Mouse (Mus musculus): ENCODE results near the gene Csad. TPM values are rescaled to one million over a fixed set of nuclear protein-coding genes. Genes with fewer than 3 reads are reported as not detected.

Gene Csad
- polyA plus RNA-seq, 1 experiment from 2014 or later: 89.6 TPM

DNA sequence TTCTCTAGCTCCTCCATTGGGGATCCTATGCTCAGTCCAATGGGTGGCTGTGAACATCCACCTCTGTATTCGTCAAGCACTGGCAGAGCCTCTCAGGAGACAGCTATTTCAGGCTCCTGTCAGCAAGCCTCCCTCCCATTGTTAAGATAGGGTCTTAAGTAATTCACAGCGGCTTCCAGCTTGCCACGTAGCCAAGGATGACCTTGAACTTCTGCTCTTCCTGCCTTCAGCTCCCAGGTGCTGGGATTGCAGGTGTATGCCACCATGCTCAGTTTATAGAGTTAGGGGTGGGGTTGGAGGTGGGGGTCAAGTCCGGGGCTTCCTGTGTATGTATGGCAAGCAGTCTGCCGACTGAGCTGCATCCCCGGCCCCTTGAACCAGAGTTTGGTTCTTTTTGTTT lies 7.4 kb upstream of the Csad start:
- ATAC-seq (ENCODE audit: insufficient number of reproducible peaks, insufficient read depth, low FRiP score, low TSS enrichment, low read depth): no peak
- H3K36me3 ChIP-seq: peaks cover 94% of the 10 kb centered on the region
- WGBS: 88% methylated on average over 6 of the region's 6 CpGs

DNA sequence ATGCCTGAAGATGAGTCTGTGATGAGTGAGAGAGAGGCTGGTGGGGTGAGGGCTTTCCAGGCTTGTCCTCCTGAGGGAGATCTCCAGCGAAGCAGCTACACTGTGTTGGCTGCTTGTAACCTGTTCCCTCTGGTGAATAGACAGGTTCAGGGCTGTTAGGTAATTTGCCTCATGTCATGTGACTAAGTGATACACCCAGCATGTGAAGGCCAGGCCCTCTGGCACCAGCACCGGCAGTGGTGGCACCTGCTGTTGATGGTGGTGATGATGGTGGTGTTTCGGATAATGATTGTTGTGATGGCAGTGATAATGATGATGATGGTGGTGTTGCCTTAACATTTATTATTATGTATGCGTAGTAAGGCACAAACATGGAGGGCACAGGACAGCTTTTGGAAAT lies 6.3 kb upstream of the Csad start:
- Histone ChIP-seq H3K9ac (no peak overlapping the region), H3K27me3 (no peaks in the 10 kb centered on the region), H3K4me3 (no peak overlapping the region), H3K4me1 (peaks cover 19% of the 10 kb centered on the region), H3K4me2 (no peak overlapping the region), H3K36me3 (peaks cover 93% of the 10 kb centered on the region), H3K9me3 (no peaks in the 10 kb centered on the region), H3K27ac (no peak overlapping the region)
- 90% methylated on average over 4 of the region's 4 CpGs for WGBS
- ATAC-seq (ENCODE audit: insufficient number of reproducible peaks, insufficient read depth, low FRiP score, low TSS enrichment, low read depth): no peak

More for the DNA sequence above, 7.4 kb upstream of the Csad start:
- no peak overlapping the region for H3K4me2 ChIP-seq
- H3K27ac ChIP-seq: no peak overlapping the region
- H3K9ac ChIP-seq: no peak overlapping the region
- no peaks in the 10 kb centered on the region for H3K27me3 ChIP-seq
- H3K4me3 ChIP-seq: no peak overlapping the region
- H3K9me3 ChIP-seq: no peaks in the 10 kb centered on the region
- H3K4me1 ChIP-seq: peaks cover 10% of the 10 kb centered on the region

DNA sequence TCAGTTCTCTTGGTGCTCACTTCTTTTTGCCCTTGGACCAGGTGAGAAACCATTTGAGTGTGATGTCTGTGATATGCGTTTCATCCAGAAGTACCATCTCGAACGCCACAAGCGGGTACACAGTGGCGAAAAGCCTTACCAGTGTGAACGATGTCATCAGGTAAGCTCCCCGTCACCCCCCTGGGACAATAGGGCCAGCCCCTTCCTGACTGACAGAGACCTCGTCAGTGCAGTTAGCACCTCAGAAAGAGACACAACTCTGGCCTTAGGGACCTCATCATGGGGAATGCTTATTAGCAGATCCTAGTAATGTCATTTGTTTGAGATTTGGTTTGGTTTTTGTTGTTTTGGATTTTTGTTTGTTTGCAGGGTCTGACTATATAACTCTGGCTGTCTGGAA lies 4.6 kb upstream of the Csad start:
- no peaks in the 10 kb centered on the region for H3K9me3 ChIP-seq
- H3K27ac ChIP-seq: no peak overlapping the region
- H3K9ac ChIP-seq: no peak overlapping the region
- H3K27me3 ChIP-seq: no peaks in the 10 kb centered on the region
- H3K4me3 ChIP-seq: no peak overlapping the region
- peaks cover 86% of the 10 kb centered on the region for H3K36me3 ChIP-seq
- H3K4me2 ChIP-seq: no peak overlapping the region
- H3K4me1 ChIP-seq: peaks cover 32% of the 10 kb centered on the region
- WGBS: 91% methylated on average over 8 of the region's 8 CpGs
- ATAC-seq (ENCODE audit: insufficient number of reproducible peaks, insufficient read depth, low FRiP score, low TSS enrichment, low read depth): no peak

DNA sequence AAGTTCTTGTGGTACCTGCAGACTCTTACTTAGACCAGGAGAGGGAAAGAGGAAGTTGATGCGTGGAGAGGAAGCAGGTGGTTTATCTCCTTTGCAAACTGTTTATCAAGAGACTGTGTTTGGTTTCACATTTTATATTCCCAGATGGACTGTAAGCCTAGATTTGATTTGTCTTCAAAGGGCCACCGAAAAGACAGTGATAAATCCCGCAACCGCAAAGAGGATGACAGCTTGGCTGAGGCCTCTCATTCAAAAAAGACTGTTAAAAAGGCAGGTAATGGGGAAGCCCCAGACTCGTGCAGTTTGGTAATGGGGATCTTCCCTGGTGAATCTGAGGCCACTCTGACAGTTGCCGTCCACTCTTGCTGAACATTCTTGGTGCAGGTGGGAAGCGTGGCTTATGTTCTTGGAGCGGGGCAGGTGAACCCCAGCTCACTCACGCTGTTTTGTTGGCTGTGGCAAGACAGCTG lies 3.6 kb upstream of the Csad start:
- Histone ChIP-seq H3K27me3 (no peaks in the 10 kb centered on the region), H3K9ac (0 out of 2 replicates have a peak overlapping the region, but pooled peaks have one; percentile 17), H3K9me3 (no peaks in the 10 kb centered on the region), H3K4me3 (no peak overlapping the region), H3K4me2 (no peak overlapping the region), H3K27ac (no peak overlapping the region), H3K36me3 (peaks cover 76% of the 10 kb centered on the region), H3K4me1 (peaks cover 32% of the 10 kb centered on the region)
- WGBS: 90% methylated on average over 9 of the region's 9 CpGs
- no peak for ATAC-seq (ENCODE audit: insufficient number of reproducible peaks, insufficient read depth, low FRiP score, low TSS enrichment, low read depth)

DNA sequence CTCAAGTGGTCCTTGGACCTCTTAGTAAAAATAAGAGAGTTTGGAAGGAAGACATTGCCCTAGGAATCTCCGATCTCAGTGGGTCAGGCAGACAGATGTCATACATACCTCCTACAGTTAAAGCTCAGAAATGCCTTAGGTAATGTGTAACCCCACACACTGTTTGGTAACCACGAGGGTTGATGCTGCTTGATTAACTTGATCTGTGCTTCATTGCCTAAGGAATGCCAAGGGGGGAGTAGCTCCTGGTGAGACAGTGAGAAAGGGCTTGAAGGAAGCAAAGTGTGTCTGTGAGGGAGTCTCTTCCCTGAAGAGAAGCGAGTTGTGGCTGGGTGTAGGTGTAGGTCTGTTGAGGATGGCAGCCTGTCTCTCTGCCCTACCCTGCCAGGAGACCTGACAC lies 2.8 kb upstream of the Csad start:
- Histone ChIP-seq H3K4me3 (peak overlapping the region; percentile 3; the same call in 1 of the 2 replicates), H3K27me3 (no peaks in the 10 kb centered on the region), H3K36me3 (peaks cover 68% of the 10 kb centered on the region), H3K9ac (0 out of 2 replicates have a peak overlapping the region, but pooled peaks have one; percentile 17), H3K27ac (no peak overlapping the region), H3K4me1 (peaks cover 37% of the 10 kb centered on the region), H3K4me2 (peak overlapping the region; percentile 31; the same call in 1 of the 2 replicates), H3K9me3 (no peaks in the 10 kb centered on the region)
- no peak for ATAC-seq (ENCODE audit: insufficient number of reproducible peaks, insufficient read depth, low FRiP score, low TSS enrichment, low read depth)
- WGBS: 65% methylated on average over 3 of the region's 3 CpGs

DNA sequence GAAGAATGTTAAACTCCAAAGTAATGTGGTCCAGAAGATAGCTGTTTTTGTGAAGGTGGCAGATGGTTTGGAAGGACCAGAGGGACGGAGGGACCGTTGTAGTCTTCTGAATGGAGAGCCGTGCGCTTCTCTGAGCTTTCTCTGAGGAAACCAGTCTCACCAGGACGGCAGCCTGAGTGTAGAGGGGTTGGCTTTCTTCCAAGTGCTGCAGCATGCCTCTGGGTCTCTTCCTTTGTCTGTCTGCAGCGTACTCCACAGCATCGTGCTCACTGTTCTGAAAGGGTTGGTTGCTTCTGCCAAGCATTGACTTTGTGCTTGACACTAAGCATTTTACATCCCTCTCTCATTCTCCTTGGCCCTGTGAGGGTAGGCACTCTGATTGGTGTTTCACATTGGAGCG lies 1.3 kb upstream of the Csad start:
- Histone ChIP-seq H3K27ac (peak overlapping the region; percentile 100), H3K27me3 (no peaks in the 10 kb centered on the region), H3K9ac (peak overlapping the region; percentile 97), H3K9me3 (no peaks in the 10 kb centered on the region), H3K36me3 (peaks cover 54% of the 10 kb centered on the region), H3K4me2 (peak overlapping the region; percentile 80), H3K4me1 (peaks cover 39% of the 10 kb centered on the region), H3K4me3 (peak overlapping the region; percentile 78)
- WGBS: 35% methylated on average over 8 of the region's 8 CpGs
- no peak for ATAC-seq (ENCODE audit: insufficient number of reproducible peaks, insufficient read depth, low FRiP score, low TSS enrichment, low read depth)

DNA sequence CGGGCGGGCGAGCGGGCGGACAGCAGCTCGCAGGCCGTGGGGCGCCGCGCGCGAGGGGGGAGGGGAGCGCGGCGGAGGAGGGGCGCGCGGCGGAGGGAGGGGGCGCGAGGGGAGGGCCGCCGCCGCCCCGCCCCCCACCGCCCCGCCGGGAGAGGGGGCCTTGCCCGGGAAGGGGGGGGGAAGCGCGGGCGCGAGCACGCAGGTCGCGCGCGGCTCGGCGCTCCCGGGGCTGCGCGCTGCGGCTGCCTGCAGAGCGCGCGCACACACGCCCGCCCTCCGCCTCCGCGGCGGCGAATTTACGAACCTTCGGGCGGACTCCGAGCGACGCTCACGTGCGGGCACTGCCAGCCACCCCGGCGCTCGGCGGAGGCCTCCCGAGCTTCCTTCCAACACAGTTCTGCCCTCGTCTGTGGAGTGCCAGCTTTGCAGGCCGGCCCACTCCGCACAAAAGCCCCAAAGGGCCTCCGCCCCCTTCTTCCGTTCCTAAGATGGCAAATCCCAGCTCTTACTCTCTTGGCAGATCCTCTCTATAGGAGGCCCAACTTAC lies 616 bp downstream of the Csad start:
- Histone ChIP-seq H3K36me3 (peaks cover 48% of the 10 kb centered on the region), H3K4me2 (peak overlapping the region; percentile 80), H3K27me3 (no peaks in the 10 kb centered on the region), H3K9ac (peak overlapping the region; percentile 97), H3K4me1 (peaks cover 39% of the 10 kb centered on the region), H3K9me3 (no peaks in the 10 kb centered on the region), H3K4me3 (peak overlapping the region; percentile 78), H3K27ac (peak overlapping the region; percentile 100)
- peak; percentile 53 for ATAC-seq (ENCODE audit: insufficient number of reproducible peaks, insufficient read depth, low FRiP score, low TSS enrichment, low read depth)
- under 1% methylated on average over 20 of the region's 72 CpGs for WGBS

DNA sequence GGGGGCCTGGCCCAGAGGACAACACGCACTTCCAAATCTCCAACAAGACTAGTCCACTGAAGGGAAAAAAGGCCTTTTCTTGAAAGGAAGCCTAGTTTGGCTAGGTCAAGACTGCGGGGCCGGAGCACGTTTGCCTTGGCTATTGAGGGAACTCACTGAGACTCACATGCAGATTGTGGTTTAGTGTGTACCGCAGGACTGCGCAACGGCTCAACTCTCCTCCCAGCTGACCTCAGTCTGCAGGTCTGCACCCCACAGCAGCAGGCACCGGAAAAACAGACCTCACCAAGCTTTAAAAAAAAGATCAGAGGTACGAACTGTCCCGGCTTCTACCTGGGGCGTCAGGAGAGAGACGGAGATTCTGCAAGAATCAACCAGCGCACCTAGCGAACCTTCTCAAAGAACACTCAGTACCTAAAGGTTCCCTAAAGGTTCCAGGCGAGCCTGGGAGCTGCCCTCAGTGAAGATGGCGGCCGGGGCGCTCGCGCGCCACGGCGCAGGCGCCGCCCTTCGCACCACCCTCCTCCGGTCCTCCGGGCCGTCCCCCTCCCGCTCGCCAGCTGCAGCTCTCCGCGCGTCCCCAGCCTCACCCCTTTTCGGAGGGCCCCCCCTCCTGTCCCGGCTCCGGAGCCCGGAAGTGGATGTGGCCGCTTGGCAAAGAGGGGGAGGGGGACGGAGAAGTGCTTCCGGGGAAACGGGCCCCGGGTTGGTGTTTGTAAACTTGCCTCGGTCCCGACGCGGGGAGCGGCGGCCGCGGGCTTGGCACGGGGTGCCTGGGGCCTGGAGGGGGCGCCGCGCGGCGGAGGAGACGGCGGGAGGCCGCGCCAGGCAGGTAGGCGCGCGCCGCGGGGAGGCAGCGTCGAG lies 1.3 kb downstream of the Csad start, which contains the start of gene Zfp740:
TSS of gene Zfp740 (plus strand) at position 279 of the 864 bp plus-strand sequence.
- peak within 1 kb of the TSS; percentile 97 for H3K9ac ChIP-seq
- H3K4me3 ChIP-seq: peak within 1 kb of the TSS; percentile 78
- H3K4me1 ChIP-seq: peaks cover 39% of the 10 kb centered on the region
- peak within 1 kb of the TSS; percentile 100 for H3K27ac ChIP-seq
- H3K36me3 ChIP-seq: peaks cover 43% of the 10 kb centered on the region
- no peaks in the 10 kb centered on the region for H3K9me3 ChIP-seq
- peak within 1 kb of the TSS; percentile 80 for H3K4me2 ChIP-seq
- ATAC-seq (ENCODE audit: insufficient number of reproducible peaks, insufficient read depth, low FRiP score, low TSS enrichment, low read depth): peak; percentile 93
- under 1% methylated on average over 57 of the region's 68 CpGs for WGBS
- H3K27me3 ChIP-seq: no peaks in the 10 kb centered on the region

DNA sequence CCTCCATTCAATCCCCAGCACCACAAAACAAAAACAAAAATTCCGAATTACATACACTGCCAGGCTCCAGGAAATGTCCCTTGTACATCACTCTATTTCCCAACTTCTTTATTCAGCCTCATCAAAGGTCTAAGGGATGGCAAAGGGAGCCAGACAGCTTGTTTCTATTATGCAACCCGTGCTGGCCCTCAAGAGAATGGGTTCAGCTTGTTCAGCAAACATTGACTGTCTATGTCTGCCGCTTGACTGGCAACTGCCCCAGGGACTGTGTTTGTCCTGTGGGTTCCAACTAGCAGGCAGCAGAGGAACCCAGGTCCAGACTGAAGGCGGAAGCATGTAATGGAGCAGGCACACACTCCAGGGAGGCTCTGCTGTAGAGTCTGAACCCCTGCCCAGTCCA lies 5.7 kb downstream of the Csad start:
- no peak overlapping the region for H3K4me2 ChIP-seq
- no peak overlapping the region for H3K27ac ChIP-seq
- H3K4me3 ChIP-seq: no peak overlapping the region
- no peak for ATAC-seq (ENCODE audit: insufficient number of reproducible peaks, insufficient read depth, low FRiP score, low TSS enrichment, low read depth)
- H3K9ac ChIP-seq: no peak overlapping the region
- peaks cover 10% of the 10 kb centered on the region for H3K4me1 ChIP-seq
- whole genome bisulfite sequencing: 70% methylated on average over 4 of the region's 4 CpGs
- no peaks in the 10 kb centered on the region for H3K27me3 ChIP-seq
- H3K9me3 ChIP-seq: no peaks in the 10 kb centered on the region
- peaks cover 26% of the 10 kb centered on the region for H3K36me3 ChIP-seq

DNA sequence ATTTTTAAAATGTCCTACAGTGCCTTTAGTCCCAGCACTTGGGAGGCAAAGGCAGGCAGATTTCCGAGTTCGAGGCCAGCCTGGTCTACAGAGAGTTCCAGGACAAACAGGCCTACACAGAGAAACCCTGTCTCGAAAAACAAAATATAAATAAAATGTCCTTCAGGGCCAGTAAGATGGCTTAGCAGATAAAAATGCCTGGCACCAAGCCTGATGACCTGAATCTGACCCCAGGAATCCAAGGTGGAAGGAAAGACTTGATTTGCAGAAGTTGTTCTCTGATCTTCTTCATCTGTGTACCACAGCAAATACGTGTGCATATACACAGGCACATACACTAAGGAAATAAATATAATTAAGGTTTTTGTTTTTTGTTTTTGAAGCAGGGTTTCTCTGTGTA lies 9.2 kb downstream of the Csad start:
- Histone ChIP-seq H3K9me3 (no peaks in the 10 kb centered on the region), H3K4me1 (peaks cover 11% of the 10 kb centered on the region), H3K4me2 (no peak overlapping the region), H3K27me3 (no peaks in the 10 kb centered on the region), H3K9ac (no peak overlapping the region), H3K36me3 (peaks cover 24% of the 10 kb centered on the region), H3K27ac (no peak overlapping the region), H3K4me3 (no peak overlapping the region)
- no peak for ATAC-seq (ENCODE audit: insufficient number of reproducible peaks, insufficient read depth, low FRiP score, low TSS enrichment, low read depth)
- 77% methylated on average over 4 of the region's 4 CpGs for WGBS

DNA sequence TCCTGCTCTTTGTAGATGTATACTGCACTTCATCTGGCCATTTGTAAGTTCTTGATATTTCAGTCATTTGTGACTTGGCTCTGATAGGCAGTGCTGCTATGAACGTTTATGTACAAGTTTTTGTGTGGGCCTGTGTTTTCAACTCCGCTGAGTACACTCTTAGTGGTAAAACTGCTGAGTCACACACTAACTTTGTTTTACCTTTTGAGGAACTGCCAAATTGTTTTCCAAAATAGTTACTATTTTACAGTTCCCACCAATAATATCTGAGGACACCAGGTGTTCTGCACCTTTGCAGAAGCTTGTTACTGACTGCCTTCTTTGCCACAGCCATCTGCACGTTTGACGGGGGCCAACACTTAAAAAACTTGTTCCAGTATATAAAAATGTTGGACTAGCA lies 10.1 kb downstream of the Csad start:
- Histone ChIP-seq H3K4me3 (no peak overlapping the region), H3K9me3 (no peaks in the 10 kb centered on the region), H3K27me3 (no peaks in the 10 kb centered on the region), H3K4me1 (peaks cover 11% of the 10 kb centered on the region), H3K9ac (no peak overlapping the region), H3K36me3 (peaks cover 24% of the 10 kb centered on the region), H3K27ac (no peak overlapping the region), H3K4me2 (no peak overlapping the region)
- ATAC-seq (ENCODE audit: insufficient number of reproducible peaks, insufficient read depth, low FRiP score, low TSS enrichment, low read depth): no peak
- 85% methylated on average over 4 of the region's 4 CpGs for WGBS

DNA sequence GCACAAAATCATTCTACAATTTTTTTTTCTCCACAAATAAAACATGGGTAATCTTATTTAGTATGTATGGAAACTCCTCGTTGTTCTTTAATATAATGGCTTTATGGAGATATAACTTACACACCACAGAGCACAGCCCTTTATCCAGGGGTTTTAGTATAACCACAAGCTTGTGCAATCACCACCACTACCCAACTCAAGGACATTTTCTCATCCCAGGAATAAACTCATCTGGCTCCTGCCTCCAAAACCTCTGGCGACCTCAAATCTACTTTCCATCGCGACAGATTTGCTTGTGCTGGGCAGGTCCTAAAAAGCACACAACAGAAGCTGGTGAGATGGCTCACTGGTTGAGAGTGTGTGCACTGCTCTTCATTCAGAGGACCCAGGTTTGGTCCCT lies 10.9 kb downstream of the Csad start:
- Histone ChIP-seq H3K4me3 (no peak overlapping the region), H3K9ac (no peak overlapping the region), H3K36me3 (0 out of 2 replicates have a peak, but pooled peaks cover 17% of the 10 kb centered on the region), H3K4me2 (no peak overlapping the region), H3K4me1 (peaks cover 11% of the 10 kb centered on the region), H3K27me3 (no peaks in the 10 kb centered on the region), H3K9me3 (no peaks in the 10 kb centered on the region), H3K27ac (0 out of 2 replicates have a peak overlapping the region, but pooled peaks have one; percentile 3)
- WGBS: 72% methylated on average over 4 of the region's 4 CpGs
- ATAC-seq (ENCODE audit: insufficient number of reproducible peaks, insufficient read depth, low FRiP score, low TSS enrichment, low read depth): no peak
